In the genomic region with DNA sequence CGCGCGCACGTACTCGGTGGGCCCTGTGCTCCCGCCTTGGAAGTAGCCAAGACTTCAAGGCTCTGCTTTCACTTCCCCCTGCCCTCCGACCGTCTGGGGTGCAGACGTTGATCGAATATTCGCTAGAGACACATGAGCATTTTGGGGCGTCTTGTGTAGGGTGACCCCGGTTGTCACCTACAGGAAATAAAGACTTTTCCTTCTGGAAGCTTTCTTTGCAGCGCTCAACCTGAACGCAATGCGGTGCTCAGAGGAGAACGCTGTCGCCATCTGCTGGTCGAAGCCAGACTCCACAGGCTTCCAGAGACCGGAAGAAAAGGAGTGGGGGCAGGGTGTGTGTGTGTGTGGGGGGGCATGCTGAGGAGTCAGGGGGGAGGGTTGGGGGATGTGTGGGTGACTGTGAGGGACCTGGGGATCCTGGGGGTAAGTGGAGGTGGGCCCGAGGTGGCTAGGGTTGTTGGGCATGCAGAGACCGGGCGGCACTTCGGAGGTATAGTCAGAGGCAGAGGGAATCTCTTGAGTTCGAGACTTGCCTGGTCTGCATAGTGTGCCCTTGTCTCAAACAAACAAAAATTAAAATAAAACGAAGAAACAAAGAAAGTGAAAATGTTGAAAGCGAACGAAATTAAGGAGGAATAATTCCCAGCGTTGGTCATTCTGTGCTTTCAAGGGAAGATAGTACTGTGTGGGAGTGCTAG, we compare ENCODE assay signal across 8 mouse cellular contexts. TPM values are rescaled to one million over a fixed set of nuclear protein-coding genes. Genes with fewer than 3 reads are reported as not detected.
DNase-seq lines count a peak whose midpoint lies in the region; ATAC-seq lines count a peak whose summit lies in the region.

No protein-coding gene starts in this region.

- intact Hi-C loops in left cerebral cortex, postnatal 10 days (cut with DNase I): loop anchor here (2.0 to 10.0 kb wide), 2 partner anchors 50 to 102 kb away; a partner anchor contains a TSS

- ATAC-seq in activated CD4-positive, CD25-positive, alpha-beta regulatory T cell, adult 4 months: peak; percentile 38
- peak; percentile 48 for ATAC-seq in megakaryocyte progenitor cell, adult 5-6 weeks (replicated peaks; ENCODE audit: poor library complexity)

- peak; percentile 74 to 90 for DNase-seq in cerebellum, postnatal 4 days (ENCODE audit: low spot score in 2 of 2)
- DNase-seq in gastrocnemius, adult 8-10 months (ENCODE audit: low spot score in 2 of 2): peak; percentile 67 to 81
- DNase-seq in hindlimb bud, embryonic 11.5 days (ENCODE audit: extremely low spot score, low read depth, low spot score): peak; percentile 85
- DNase-seq in left cerebral cortex, postnatal 10 days (ENCODE audit: extremely low spot score in 1 of 2, low spot score in 2 of 2): peak; percentile 86 to 90
- peak; percentile 91 to 94 for DNase-seq in right cerebral cortex, postnatal 10 days (ENCODE audit: low spot score in 2 of 2)
- DNase-seq in urinary bladder, postnatal 14 days (ENCODE audit: low spot score): peak; percentile 91

RNA-seq across cellular contexts. Expression of a gene that starts 1.0 kb away (rescaled TPM):
- 1 to 10 TPM; 1.5 to 2.5 TPM for polyA plus RNA-seq in activated CD4-positive, CD25-positive, alpha-beta regulatory T cell, adult 4 months (2017; shearing (Covaris generic))
- total RNA-seq in gastrocnemius, adult 8-10 months (2022): 1 to 10 TPM; 2.8 to 3.8 (median 3.0) TPM
- 1 to 10 TPM; 1.9 to 2.2 TPM for total RNA-seq in left cerebral cortex, postnatal 10 days (2021)
- total RNA-seq in megakaryocyte progenitor cell, adult 5-6 weeks (2015): 1.2 and 3.1 TPM in 2 replicates
- total RNA-seq in megakaryocyte progenitor cell, adult 5-6 weeks (2017): 1.2 and 2.2 TPM in 2 replicates

RNA-seq across cellular contexts. Expression of a gene that starts 4.2 kb away (rescaled TPM):
- polyA plus RNA-seq in activated CD4-positive, CD25-positive, alpha-beta regulatory T cell, adult 4 months (2017; shearing (Covaris generic)): under 1 TPM in 1 of 2 experiments, not detected in 1; 0.89 TPM
- 1 to 10 TPM; 4.1 to 6.9 (median 5.3) TPM for total RNA-seq in gastrocnemius, adult 8-10 months (2022)
- total RNA-seq in left cerebral cortex, postnatal 10 days (2021): 1 to 10 TPM in 1 of 2 experiments, under 1 TPM in 1; 0.93 to 3.0 TPM
- total RNA-seq in megakaryocyte progenitor cell, adult 5-6 weeks (2015): 15.4 and 18.4 TPM in 2 replicates
- 3.5 and 13.3 TPM in 2 replicates for total RNA-seq in megakaryocyte progenitor cell, adult 5-6 weeks (2017)

RNA-seq across cellular contexts. Expression of a gene that starts 22.5 kb away (rescaled TPM):
- polyA plus RNA-seq in activated CD4-positive, CD25-positive, alpha-beta regulatory T cell, adult 4 months (2017; shearing (Covaris generic)): 10 to 100 TPM; 23.1 TPM
- 1 to 10 TPM; 3.1 to 5.4 (median 4.8) TPM for total RNA-seq in gastrocnemius, adult 8-10 months (2022)
- total RNA-seq in left cerebral cortex, postnatal 10 days (2021): 10 to 100 TPM; 28.0 to 29.3 TPM
- 8.3 and 9.5 TPM in 2 replicates for total RNA-seq in megakaryocyte progenitor cell, adult 5-6 weeks (2015)
- 4.1 and 5.3 TPM in 2 replicates for total RNA-seq in megakaryocyte progenitor cell, adult 5-6 weeks (2017)

RNA-seq across cellular contexts. Expression of a gene that starts 23.2 kb away (rescaled TPM):
- 1 to 10 TPM; 1.1 to 1.7 TPM for polyA plus RNA-seq in activated CD4-positive, CD25-positive, alpha-beta regulatory T cell, adult 4 months (2017; shearing (Covaris generic))
- total RNA-seq in gastrocnemius, adult 8-10 months (2022): 10 to 100 TPM in 1 of 4 experiments, 1 to 10 TPM in 3; 8.1 to 11.8 (median 9.1) TPM
- 10 to 100 TPM; 34.1 to 35.1 TPM for total RNA-seq in left cerebral cortex, postnatal 10 days (2021)
- 5.8 and 6.8 TPM in 2 replicates for total RNA-seq in megakaryocyte progenitor cell, adult 5-6 weeks (2015)
- 7.0 and 8.9 TPM in 2 replicates for total RNA-seq in megakaryocyte progenitor cell, adult 5-6 weeks (2017)

RNA-seq across cellular contexts. Expression of a gene that starts 30.8 kb away (rescaled TPM):
- polyA plus RNA-seq in activated CD4-positive, CD25-positive, alpha-beta regulatory T cell, adult 4 months (2017; shearing (Covaris generic)): 1 to 10 TPM in 1 of 2 experiments, under 1 TPM in 1; 0.78 to 1.5 TPM
- total RNA-seq in gastrocnemius, adult 8-10 months (2022): 1 to 10 TPM; 3.1 to 4.3 (median 4.0) TPM
- 10 to 100 TPM; 20.9 to 22.4 TPM for total RNA-seq in left cerebral cortex, postnatal 10 days (2021)
- 0.95 and 1.5 TPM in 2 replicates for total RNA-seq in megakaryocyte progenitor cell, adult 5-6 weeks (2015)
- total RNA-seq in megakaryocyte progenitor cell, adult 5-6 weeks (2017): 0.08 and 3.5 TPM in 2 replicates

Comparison
In these comparisons a context has a peak if more than half of its experiments do, and no peak if none do; other contexts are left out.
1. Peak in every context shown above with its lines: DNase-seq and ATAC-seq.